Mouse (Mus musculus): ENCODE measurements around the gene Ccndbp1. TPM values are rescaled to one million over a fixed set of nuclear protein-coding genes. Genes with fewer than 3 reads are reported as not detected.

The Ccndbp1 gene
- polyA plus RNA-seq (2014; fragmentation: Illumina TruSeq; extraction: RNeasy Lipid Tissue Mini Kit (QIAGEN cat#74804); ENCODE audit: low read depth, low replicate concordance), result 34.3 TPM

DNA sequence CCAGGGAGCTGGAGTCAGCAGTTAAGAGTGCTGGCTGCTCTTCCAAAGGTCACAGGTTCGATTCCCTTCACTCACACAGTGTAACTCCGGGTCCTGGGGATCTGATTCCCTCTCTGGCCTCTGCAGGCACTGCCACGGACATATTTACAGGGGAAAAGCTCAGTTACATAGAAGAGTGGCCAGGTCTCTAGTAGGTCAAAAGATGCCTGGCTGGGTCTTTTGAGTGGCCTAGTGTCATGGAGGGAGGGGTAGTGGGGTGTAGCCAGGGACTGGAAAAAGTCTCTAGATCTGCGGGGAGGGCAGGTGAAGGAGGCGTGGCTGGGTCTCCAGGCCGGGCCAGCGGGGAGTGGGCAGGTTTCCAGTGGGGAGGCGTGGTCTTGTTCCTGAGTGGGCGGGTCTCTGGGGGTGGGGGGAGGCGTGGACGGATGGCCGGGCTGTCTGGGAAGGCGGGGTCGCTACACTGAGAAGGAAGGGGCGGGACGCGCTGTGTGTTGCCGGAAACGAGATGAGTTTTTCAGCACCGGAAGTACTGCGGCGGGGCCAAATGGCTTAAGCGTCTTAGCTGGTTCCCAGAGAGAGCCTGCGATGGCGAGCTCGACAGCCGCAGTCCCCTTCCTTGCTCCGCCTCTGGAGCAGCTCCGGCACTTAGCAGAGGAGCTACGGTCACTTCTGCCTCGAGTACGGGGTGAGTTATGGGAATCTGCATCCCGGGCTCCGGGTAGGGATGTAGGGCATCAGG, at the start of gene Ccndbp1:
Ccndbp1 (plus strand) TSS at position 479 of the 739 bp plus-strand sequence.

DNA sequence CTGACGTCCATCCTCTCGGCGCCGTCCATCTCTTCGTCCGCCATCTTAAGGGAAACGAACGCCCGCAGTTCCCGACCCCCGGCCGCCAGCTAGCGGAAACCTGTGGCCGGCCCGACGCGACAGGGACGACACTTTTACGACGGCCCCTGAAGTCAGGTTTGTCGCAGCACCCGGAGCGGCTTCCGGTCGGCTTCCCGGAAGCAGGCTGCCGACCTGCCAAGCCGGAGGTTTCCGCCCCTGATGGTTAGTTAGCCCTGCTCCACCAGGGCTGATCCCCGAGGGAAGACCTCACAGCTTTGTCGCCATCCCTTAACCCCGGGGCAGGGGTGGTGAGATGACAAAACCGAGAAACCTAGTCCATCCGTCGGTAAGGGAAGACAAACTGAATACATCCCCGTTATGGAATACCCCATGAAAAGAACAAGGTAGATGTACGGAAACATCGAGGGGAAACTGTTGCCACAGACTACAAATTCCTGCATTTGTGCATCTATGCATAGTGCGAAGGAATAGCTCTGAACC, 37.6 kb upstream of the Ccndbp1 start, which contains the start of gene Ubr1:
Ubr1 (minus strand) TSS at position 157 of the 522 bp plus-strand sequence.

DNA sequence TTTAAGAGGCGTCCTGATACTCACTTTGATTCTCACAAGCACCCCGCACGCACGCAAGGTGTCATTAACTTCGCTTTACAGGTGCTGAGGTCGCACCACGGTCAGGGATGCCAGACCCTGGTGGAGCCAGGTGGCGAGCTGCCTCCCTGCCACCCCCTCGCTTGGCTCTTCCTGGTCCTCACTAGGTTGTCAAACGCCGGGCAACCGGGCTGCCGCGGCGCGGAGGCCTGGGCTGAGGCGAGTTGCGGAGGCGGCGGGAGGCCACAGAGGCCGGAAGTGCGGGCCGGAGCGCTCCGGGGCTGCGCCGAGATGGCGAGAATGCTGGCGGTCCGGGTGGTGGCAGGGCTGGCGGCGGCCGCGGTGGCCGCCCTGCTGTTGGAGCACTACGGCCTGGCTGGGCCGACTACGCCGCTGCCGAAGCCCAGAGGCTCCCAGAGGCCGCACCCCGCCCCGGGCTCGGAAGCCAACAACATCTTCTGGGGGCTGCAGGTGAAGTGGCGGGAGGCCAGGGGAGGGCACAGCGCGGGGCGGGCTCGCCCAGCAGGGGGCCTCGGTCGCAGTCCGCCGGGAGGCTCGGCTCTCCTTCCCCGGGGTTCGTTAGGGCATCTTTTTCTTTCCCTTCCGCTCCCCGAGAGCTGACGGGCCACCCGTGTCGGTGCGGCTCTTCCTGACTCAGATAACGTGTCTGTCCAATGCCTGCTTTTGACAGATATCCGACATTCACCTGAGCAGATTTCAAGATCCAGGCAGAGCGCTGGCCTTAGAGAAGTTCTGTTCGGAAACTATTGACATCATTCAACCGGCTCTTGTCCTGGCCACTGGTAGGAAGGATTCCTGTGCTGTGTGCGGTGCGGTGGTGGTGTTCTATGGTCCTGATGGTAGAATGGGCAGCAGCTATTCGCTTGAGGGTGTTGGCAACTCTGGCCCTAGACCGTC, 30.9 kb upstream of the Ccndbp1 start, which contains the start of gene Tmem62:
Tmem62 (plus strand) TSS at position 28 of the 936 bp plus-strand sequence.

GRCm38 (mm10) chr2:121036733-121037341, 28.6 kb downstream of the Ccndbp1 start, which contains the start of gene Epb42:
Gene Epb42, minus strand, starts transcription at chr2:121037072.

Other genes starting within 250 kb of the Ccndbp1 start
- 9.7 TPM for gene Cdan1, start 158.3 kb upstream of the Ccndbp1 start, polyA plus RNA-seq (2014; fragmentation: Illumina TruSeq; extraction: RNeasy Lipid Tissue Mini Kit (QIAGEN cat#74804); ENCODE audit: low read depth, low replicate concordance)
- 5.4 TPM for gene Ttbk2, start 157.8 kb upstream of the Ccndbp1 start, polyA plus RNA-seq (2014; fragmentation: Illumina TruSeq; extraction: RNeasy Lipid Tissue Mini Kit (QIAGEN cat#74804); ENCODE audit: low read depth, low replicate concordance)
- 14.4 TPM for gene Ubr1, start 37.7 kb upstream of the Ccndbp1 start, polyA plus RNA-seq (2014; fragmentation: Illumina TruSeq; extraction: RNeasy Lipid Tissue Mini Kit (QIAGEN cat#74804); ENCODE audit: low read depth, low replicate concordance)
- gene Tmem62, start 31.4 kb upstream of the Ccndbp1 start, polyA plus RNA-seq (2014; fragmentation: Illumina TruSeq; extraction: RNeasy Lipid Tissue Mini Kit (QIAGEN cat#74804); ENCODE audit: low read depth, low replicate concordance), result 6.4 TPM
- not detected for gene Epb42, start 28.7 kb downstream of the Ccndbp1 start, polyA plus RNA-seq (2014; fragmentation: Illumina TruSeq; extraction: RNeasy Lipid Tissue Mini Kit (QIAGEN cat#74804); ENCODE audit: low read depth, low replicate concordance)
- not detected for gene Tgm5, start 77.4 kb downstream of the Ccndbp1 start, polyA plus RNA-seq (2014; fragmentation: Illumina TruSeq; extraction: RNeasy Lipid Tissue Mini Kit (QIAGEN cat#74804); ENCODE audit: low read depth, low replicate concordance)
- gene Tgm7, start 101.4 kb downstream of the Ccndbp1 start, polyA plus RNA-seq (2014; fragmentation: Illumina TruSeq; extraction: RNeasy Lipid Tissue Mini Kit (QIAGEN cat#74804); ENCODE audit: low read depth, low replicate concordance), result 0.42 TPM
- gene Adal, start 132.0 kb downstream of the Ccndbp1 start, polyA plus RNA-seq (2014; fragmentation: Illumina TruSeq; extraction: RNeasy Lipid Tissue Mini Kit (QIAGEN cat#74804); ENCODE audit: low read depth, low replicate concordance), result 13.7 TPM
- 10.6 TPM for gene Lcmt2, start 132.2 kb downstream of the Ccndbp1 start, polyA plus RNA-seq (2014; fragmentation: Illumina TruSeq; extraction: RNeasy Lipid Tissue Mini Kit (QIAGEN cat#74804); ENCODE audit: low read depth, low replicate concordance)
- gene Tubgcp4, start 162.3 kb downstream of the Ccndbp1 start, polyA plus RNA-seq (2014; fragmentation: Illumina TruSeq; extraction: RNeasy Lipid Tissue Mini Kit (QIAGEN cat#74804); ENCODE audit: low read depth, low replicate concordance), result 15.4 TPM
- 6.5 TPM for gene Zscan29, start 162.7 kb downstream of the Ccndbp1 start, polyA plus RNA-seq (2014; fragmentation: Illumina TruSeq; extraction: RNeasy Lipid Tissue Mini Kit (QIAGEN cat#74804); ENCODE audit: low read depth, low replicate concordance)